Mouse (Mus musculus) lung, postnatal 0 days (tissue): ENCODE measurements at regions not wholly inside any gene's neighbourhood (a gene's known extent, or its start where the extent isn't known, plus 50 kb on each side); places are given as distances from the start of the nearest gene placed in this dataset.

Experiments
- CTCF ChIP-seq: IDR thresholded peaks from 2 replicates; pipeline ENCODE4 v1.5.1; 2016; ENCODE audit warnings: antibody characterized with exemption, mild to moderate bottlenecking
- EP300 ChIP-seq: IDR thresholded peaks from 2 replicates; pipeline ENCODE4 v1.6.1; 2016; ENCODE audit warnings: antibody characterized with exemption, mild to moderate bottlenecking, control low read depth

DNA sequence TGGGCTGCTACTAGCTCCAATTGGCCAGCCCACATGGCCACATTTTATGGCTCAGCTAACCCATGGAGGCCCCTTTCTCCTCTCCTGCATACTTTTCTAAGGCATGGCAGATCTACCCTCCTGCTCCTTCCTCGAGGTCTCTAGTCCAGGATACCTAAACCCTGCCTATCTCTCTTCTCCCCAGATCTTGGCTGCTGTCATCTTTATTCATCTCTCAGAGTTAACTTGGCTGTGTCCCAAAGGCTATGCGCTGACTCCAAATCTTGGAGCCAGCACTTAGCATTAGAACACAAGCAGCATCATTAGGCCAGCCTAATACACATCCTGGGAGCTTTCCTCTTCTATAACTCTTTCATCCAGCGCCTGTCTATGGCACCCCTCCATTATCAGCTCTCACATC, 430.5 kb upstream of the Arid1b start:
- TF ChIP-seq CTCF (no peak), EP300 (no peak)
